Mouse (Mus musculus): ENCODE measurements around the gene Gas7.
A peak's percentile ranks its signal among the peaks of the same experiment; 100 is the strongest.

The Gas7 gene

DNA sequence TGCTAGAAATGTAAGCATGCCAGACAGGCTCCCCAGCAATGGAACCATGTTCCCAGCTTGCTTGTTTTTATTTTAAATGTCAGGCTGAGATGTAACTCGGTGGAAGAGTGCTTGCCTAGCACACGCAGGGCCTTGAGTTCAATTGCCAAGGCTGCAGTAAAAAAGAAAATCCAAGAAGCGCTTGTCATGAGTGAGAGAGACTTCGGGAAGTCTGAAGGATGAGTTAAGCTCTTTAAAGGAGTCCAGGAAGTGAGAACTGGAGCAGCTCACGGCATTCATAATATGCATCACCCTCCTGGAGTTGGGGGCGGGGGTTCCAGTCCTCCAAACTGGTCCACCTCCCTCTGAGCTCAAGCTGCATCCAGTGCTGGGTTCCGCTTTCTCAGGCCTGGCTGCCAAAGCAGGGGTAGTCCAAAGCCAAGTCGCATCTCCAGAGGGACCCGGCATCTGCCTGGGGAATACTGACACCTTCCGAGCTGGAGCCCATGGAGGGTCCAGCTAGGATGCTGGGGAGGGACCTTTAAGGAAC is 34.5 kb downstream of the Gas7 start:
- ATAC-seq (ENCODE audit: low TSS enrichment), result peak; percentile 34; the same call in 1 of the 2 replicates

DNA sequence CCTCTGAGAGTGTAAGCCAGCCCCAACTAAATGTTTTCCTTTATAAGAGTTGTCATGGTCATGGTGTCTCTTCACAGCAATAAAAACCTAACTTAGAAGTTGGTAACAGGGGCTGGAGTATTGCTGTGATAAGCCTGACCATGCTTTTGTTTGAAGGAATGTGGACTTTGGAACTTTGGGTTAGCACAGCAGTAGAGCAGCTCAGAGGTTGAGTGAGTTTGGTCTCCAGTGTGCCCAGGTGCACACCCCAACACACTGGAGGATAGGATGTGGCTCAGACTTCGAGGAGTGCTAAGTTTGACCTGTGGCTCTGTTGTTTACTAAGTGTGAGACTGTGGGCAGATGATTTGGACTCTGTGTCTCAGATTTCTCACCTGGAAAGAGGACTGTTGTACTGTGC is 41.6 kb downstream of the Gas7 start:
- ATAC-seq (ENCODE audit: low TSS enrichment), result no peak

DNA sequence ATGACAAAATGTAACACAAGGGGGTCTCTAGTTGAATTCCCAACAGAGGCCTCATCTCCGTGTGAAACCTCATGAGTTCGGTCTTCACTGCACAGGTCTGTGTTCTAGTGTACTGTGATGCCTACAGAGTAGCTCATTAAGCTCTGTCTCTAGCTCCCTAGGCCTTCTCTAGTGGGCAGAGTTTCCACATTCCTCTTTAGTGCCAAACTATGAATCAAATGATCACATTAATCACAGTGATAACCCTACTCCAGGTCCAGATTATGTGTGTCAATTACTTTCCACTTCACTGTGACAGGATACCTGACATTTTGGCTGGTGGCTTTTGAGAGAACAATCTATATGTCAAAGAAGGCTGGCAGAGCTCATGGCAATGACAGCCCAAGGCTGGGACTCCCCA is 44.9 kb downstream of the Gas7 start:
- ATAC-seq (ENCODE audit: low TSS enrichment), result no peak

DNA sequence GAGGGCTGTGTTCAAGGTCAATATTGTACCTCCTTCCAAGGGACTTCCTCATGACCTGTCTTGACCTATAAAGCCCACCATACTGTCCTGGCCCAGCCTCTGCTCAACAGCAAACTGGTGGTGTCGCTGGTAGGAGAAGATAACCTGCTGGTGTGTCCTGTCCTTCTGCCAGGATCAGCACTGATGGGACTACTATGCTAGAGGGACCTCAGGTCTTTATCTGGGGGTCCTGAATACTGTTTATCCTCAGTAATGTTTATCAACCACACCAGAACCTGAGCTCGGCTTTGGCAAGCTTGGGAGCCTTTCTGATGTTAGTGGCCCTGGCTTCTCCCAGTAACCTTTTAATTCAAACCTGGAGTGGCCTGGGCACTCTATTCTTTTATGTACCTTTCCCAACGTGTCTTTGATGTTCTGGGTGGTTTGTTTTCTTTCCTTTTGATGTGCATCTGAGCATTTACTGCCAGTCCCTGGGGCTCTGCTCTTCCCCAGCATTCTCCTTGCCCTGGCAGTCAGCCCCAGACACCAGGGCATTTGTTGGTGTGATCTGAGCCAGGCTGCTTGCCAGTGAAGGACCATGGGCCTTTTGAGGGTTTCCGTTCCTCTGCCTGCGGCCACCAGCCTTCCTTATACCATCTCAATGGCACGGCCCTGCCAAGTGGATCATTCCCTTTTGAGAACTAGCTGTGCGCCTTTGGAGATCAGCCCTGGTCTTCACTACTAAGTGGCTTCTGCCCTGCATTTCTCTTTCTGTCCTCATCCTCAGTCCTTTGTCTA is 46.4 kb downstream of the Gas7 start:
- ATAC-seq (ENCODE audit: low TSS enrichment), result no peak

DNA sequence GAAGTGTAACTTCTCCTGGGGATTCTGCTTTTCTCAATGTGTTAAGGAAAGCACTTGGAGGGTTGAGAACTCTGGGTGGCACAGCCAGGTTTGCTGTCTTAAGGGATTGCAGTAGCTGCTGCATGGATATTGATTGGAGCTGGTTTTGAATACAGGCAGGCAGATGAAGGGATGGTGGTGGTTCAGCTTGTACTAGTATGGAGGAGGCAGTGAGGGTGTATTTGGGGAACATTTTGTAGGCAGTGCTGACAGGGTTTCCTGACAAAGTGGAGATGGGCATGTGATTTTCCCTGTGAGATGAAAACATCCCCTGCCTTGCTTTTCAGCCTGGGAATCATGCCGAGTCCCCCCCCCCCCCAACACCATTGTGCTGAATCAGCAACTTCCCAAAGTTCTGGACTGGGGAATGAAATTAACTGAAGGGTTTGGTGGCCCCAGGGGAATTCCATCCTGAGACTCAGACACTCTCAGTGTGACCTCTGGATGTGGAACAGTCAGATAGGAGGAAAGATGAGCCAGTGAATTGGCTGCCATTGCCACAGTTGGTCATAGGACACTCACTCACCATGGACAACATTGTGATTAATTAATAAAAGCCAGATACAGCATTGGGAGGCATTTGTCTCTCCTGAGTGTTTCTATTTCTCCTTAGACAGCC is 54.1 kb downstream of the Gas7 start:
- peak; percentile 67; the same call in 1 of the 2 replicates for ATAC-seq (ENCODE audit: low TSS enrichment)

DNA sequence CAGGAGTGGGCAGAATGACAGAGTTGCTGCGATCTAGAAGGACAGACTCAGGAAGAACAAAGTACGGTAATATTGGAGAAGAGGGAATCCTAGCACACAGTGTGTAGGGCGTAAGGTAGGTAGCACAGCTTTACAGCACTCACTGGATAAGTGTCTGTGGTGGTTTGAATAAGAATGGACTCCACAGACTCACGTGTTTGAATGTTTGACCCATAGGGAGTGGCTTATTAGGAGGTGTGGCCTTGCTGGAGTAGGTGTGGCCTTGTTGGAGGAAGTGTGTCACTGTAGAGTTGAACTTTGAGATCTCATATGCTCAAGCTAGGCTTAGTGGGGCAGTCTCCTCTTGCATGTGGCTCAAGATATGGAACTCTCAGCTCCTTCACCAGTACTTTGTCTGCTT is 55.6 kb downstream of the Gas7 start:
- no peak for ATAC-seq (ENCODE audit: low TSS enrichment)

DNA sequence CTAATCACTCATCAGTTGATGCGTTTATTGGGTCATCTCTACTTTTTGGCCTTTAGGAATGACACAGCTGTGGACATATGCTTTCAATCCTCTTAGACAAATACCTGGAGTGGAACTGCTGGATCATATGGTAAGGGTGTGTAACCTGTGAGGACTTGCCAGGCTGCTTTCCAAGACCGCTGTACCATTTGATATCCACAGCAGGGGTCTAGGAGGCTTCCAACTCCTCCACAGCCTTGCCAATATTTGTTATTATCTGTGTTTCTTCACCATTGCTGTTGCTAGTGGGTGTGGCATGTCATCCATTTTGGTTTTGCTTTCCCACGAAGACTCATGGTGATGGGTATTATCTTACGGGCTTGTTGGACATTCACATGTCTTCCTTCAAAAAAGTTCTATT is 57.8 kb downstream of the Gas7 start:
- ATAC-seq (ENCODE audit: low TSS enrichment), result no peak

DNA sequence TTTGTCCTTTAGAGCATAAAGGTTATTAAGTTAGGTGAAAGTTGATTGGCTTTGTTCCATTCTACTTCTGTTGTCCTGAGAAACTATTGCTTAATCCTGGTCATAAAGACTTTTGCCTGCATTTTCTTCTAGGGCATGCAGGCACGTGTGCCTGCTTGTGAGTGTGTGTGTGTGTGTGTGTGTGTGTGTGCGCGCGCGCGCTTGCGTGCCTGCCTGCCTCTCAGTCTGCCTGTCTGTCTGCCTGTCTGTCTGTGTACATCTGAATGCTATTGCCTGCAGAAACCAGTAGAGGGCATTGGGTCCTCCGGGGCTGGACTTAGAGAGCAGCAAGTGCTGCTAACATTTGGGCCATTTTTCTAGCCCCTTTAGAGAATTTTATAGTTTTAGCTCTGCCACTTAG is 59.2 kb downstream of the Gas7 start:
- no peak for ATAC-seq (ENCODE audit: low TSS enrichment)

DNA sequence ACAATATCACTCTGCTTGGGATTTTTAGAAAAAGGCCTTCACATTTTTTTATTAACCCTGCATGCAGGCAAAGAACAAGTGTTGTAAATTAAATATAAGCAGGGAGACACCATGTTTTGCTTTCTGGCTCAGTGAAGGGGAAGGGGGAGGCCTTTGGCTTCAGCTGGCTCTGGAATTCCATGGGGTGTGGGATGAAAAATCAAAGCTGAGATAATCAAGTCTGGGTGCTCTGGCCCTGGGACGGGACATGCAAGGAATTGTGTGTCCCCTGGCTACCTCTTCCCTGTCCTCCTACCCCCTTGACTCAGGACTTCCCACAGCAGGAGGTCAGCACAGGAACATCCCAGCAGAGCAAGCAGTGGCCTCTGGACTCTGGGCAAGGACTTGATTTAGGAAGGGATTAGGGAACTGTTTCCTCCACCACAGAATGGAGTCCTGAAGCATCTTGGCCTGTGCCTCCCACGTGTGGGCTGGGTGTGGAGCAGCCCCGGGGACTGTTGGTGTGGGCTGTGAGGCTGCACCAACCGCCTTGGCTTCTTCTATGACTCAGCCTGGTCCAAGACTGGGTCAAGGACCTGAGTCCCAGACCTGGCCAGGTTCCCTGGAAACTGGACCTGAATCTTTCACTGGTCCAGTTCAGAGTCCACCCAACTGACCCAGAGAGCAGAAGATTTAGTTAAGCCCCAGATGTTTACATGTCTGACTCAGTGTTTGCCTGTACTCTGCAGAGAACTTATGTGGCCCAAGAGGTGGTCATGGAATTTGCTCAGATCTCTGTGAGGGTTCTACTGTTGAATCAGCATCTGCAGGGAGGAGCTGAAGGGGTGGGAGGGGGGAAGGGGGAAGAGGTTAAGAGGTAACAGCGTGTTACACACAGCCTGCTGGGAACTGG is 60.0 kb downstream of the Gas7 start:
- no peak for ATAC-seq (ENCODE audit: low TSS enrichment)

DNA sequence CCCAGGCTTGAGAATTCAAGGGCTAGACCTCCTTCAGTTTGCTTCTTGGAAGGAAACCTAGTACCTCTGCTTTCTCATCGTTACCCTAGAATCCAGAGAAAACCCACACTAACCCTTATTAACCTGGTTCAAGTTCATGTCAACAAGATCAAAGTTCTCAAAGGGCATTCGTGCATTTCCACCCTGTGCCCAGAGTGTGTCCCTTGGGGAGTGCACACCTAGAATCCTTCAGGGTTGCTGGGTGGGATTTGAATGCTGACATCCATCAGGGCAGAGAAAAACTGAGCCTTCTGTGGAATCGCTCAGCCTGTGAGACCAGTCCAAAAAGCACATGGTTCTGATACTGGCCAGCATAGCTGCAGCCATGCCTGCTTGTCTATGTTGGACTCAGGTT is 60.7 kb downstream of the Gas7 start:
- no peak for ATAC-seq (ENCODE audit: low TSS enrichment)

DNA sequence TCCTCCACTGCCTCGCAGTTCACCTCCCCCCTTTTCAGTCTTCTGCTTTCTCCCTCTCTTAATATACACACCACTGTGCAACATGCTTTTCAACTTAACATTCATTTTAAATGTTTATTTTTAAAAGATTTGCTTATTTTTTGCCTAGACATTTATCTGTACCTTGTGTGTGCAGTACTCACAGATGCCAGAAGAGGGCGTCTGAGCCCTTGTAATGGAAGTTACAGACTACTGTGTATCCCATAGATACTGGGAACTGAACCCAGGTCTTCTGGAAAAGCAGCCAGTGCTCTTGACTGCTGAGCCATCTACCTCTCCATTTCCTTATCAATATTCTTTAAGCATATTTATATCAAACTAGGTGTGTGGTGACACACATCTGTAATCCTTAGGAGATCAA is 62.5 kb downstream of the Gas7 start:
- no peak for ATAC-seq (ENCODE audit: low TSS enrichment)

DNA sequence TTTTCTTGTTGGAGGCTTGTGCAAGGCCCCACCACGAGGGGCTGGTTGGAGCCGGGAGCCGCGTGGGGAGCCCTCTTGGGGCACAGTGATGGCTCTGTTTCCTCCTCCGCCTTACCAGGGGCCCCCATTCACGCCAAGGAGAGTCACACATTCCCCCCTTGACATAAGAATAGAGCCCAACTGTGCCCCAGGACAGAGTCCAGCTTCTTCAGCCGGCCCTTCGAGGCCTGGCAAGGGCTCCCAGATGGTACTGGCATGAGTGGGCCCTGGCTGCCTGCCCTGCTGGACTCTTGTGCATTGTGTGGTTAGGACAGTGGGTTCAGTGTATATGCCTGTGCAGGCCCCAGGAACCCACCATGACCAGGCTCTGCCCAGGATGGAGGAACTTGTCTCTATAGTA is 63.7 kb downstream of the Gas7 start:
- ATAC-seq (ENCODE audit: low TSS enrichment), result peak; percentile 66

DNA sequence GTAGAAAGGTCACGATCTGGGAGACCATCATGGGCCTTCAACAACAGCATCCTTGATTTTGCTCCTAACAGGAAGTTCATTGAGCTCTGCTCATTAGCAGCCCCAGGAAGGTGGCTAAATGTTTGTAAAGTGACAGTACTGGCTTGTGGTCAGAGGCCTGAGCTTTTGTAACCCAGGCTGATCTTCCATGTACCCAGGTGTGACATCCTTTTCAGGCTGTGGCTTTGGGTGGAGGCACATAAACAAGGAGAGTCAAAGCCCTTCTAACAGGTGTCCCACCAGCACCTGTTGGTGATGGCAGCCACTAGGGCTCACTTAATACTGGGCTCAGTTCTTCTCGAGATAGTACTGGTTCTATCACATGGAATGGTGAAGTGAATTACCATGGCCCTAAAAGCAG is 67.4 kb downstream of the Gas7 start:
- ATAC-seq (ENCODE audit: low TSS enrichment), result no peak

DNA sequence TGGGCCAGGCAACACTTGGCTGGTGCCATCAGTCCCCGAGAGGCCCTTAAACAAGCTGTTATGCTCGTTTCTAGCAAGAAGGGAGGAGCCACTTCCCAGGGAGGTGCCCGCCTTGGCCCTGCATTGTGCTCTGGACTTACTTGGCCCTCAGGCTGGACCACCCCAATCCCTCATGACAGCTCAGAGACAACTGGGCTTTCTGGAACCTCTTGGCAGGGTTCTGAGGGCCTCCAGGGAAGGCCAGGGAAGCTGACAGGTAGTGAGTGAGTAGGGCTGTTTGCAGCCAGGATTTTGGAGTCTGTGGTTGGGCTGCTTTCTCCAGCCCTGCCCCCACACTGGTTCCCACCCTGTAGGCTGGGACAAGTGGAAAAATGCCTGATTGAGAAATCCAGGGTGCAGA is 68.6 kb downstream of the Gas7 start:
- no peak for ATAC-seq (ENCODE audit: low TSS enrichment)

DNA sequence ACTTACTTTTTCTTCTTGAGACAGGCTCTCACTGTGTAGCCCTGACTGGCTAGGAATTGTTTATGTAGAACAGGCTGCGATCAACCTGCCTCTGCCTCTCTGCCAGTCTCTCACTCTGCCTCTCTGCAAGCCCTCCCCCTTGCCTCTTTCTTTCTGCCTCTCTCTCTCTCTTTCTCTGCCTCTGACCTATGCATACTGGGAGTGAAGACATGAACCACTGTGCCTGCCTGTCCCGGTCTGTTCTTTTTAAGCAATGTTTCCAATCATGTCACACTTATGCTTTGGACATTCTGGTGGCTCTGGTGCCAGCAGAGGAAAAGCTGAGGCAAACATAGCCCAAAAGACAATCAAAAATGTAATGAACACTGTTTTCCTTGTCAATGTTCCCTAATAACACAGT is 69.5 kb downstream of the Gas7 start:
- no peak for ATAC-seq (ENCODE audit: low TSS enrichment)

DNA sequence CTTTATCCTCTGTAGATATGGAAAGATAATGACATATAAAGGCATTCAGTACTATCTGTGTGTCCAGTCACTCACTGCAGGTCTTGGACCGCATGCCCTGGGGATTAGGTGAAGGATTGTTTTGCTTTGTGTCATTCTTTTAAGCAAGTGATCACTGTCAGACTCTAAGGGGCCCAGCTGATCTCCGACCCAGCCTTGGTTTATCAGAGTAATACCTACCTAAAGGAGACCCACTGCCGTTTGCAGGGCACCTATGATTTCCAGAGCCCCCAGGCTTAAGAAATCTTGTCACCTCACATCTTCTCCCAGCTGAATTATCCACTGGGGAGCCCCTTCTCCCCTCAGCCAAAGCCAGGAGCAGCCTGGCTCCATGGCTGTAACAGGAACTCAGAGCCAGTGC is 70.6 kb downstream of the Gas7 start:
- no peak for ATAC-seq (ENCODE audit: low TSS enrichment)

DNA sequence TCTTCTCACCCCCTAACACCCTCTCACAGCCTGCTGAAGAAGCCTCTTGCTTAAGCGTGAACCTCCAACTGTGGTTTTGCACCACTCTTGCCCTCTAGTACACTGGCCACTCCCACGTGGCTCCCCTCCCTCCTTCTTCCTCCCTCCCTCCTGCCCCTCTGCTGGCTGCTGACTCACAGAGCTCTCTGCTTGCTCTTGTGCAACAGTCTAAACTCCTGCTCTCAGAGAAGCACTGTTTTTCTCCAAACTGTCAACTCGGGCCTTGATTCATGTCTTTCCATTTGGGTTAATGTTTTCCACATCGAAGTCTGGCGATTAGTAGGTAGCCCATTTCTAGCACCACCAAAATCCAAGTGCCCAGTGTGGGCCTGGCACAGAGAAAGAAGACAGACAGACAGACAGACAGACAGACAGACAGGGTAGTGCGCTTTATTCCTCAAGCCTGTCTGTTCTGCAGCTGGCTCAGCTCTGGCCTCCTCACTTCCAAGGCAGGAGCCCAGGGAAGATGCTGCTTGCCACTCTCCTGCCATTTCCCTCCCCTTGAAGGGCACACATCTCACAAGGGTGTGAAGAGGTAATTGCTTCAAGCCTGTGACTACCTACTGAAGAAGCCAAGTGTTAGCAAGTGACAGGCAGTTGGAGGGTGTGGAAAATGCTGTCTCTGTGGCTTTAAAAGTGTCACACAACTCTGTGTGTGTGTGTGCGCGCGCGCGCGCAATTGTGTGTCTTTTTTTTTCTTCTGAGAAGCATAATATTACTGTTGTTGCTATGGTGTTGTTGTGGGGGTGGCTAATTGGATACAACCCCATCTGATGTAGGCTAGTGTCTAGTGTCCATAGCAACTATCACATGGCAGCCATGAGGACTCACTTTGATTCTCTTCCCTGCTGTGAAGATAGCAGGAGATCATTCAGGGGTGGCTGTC is 71.6 kb downstream of the Gas7 start:
- ATAC-seq (ENCODE audit: low TSS enrichment), result peak; percentile 69

DNA sequence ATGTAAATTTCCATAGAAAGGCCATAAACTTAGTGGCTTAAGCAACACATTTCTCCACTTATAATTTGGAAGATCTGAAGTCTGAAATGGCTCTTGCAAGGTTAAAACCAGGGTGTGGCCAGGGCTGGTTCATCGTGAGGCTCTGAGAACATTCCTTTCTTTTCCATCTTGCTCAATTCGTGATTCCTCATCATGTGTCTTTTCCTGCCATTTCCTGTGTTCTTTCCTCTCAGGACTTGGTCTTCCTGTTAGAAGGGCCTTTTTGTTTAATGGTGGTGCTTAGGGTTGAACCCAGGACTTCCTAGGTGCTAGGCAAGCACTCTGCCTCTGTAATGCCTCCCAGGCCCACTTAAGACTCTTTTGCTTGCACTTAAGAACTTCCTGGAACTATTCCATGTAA is 76.0 kb downstream of the Gas7 start:
- ATAC-seq (ENCODE audit: low TSS enrichment), result no peak

DNA sequence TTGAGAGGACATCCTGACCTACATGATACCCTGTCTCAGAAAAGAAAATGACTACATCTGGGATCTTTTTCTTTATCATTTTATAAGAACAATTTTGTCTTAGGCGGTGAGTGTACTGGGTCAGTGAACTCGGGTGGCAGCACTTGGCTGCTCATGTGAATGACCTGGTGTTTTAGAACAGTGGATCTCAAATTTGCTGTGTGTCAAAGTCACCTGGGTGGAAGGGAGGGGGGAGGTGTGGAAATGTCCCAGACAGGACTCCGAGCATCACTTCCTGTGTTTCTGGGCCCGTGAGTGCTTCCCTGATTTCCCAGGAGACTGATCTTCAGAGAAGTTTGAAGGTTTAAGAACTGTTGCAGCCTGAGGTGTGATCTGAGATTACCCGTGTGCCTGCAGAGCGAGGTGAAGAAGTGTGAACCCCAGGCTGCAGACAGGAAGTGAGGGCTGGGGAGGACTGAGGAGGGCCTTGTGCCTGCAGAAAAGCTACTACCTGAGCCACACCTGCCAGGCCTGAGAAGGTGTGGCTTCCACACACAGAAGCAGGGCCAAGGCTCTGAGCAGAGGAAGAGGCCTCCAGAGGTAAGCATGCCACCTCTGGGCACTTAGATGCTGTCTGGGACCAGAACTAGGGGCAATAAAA is 76.8 kb downstream of the Gas7 start:
- ATAC-seq (ENCODE audit: low TSS enrichment), result no peak

DNA sequence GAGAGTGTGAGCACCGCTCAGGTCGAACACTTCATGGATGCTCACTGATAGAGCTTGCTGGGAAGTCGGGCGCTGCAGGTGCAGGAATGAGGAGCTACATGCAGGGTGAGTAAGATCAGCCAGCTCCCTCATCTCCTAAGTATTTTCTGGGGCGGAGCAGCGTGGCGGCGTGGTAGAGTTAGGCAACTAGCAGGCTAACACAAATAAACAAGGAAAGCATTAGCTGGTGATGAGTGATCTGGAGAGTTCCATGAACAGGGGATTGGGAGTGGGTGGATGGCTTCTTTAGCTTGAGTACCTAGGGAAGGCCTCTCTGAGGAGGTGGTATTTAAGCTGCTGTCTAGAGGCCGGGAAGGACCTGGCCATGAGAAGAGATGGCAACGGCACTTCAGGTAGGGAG is 77.5 kb downstream of the Gas7 start:
- no peak for ATAC-seq (ENCODE audit: low TSS enrichment)

DNA sequence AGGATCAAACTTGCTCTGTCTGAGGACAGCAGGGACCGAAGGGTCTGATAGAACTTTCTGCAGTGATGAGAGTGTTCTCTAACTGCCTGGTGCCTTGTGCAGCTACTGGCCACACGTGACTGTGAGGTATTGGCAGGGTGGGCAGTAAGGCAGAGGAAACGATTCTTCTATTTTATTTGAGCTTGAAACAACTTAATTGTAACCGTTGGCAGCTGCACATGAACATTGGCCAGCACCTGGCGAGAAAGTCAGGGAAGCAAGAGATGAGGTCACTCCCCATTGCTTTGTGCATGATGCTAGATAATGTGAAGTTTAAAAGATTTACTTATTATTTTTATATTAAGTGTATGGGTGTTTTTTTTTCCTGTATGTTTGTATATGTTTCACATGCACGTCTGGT is 77.9 kb downstream of the Gas7 start:
- no peak for ATAC-seq (ENCODE audit: low TSS enrichment)

Data from frontal cortex, adult (tissue).